ENCODE assay signal across 19 mouse cellular contexts in genomic region chr5:111454876-111455275, GRCm38 (mm10). TPM values are rescaled to one million over a fixed set of nuclear protein-coding genes. Genes with fewer than 3 reads are reported as not detected.
A peak's percentile ranks its signal among the peaks of the same experiment; 100 is the strongest.
DNase-seq lines count a peak whose midpoint lies in the region.
"Had no signal": no experiment of that assay in that cellular context is flagged by ENCODE, and none has a peak within 500 bp of the region (broad histone marks: within the 10 kb centered on the region; RNA-seq: fewer than 3 reads in every experiment).

No protein-coding gene starts in this region.

- peak; percentile 47 to 79 for DNase-seq in thymus, adult 18-20 months
- peak; percentile 78 for DNase-seq in thymus, postnatal 0 days (ENCODE audit: low spot score)
- DNase-seq in thymus, postnatal 14 days: peak; percentile 79
- DNase-seq in thymus, postnatal 36 days: peak; percentile 63 to 79
- DNase-seq in ovary, adult 18-20 months (ENCODE audit: low spot score): no peak
- no peak for DNase-seq in cerebellum, postnatal 14 days
- DNase-seq in urinary bladder, adult 18-20 months (ENCODE audit: low spot score in 2 of 2): no peak
- no peak for DNase-seq in layer of hippocampus, adult 9-11 months
- DNase-seq: adrenal gland, adult 8-10 months; adrenal gland, postnatal 14 days; adrenal gland, postnatal 36 days; B cell, adult 2 months; cerebellum, adult 11-12 months; cerebellum, adult 2 months; cerebellum, adult 9-11 months; cerebellum, postnatal 25 days had no signal

RNA-seq across cellular contexts. Expression of gene Mn1, which starts 37.7 kb away (rescaled TPM):
- polyA plus RNA-seq in thymus, postnatal 0 days (2015; fragmentation: Nextera tagmentation; extraction: Ambion mirVana): 2.7 and 2.9 TPM in 2 replicates
- polyA plus RNA-seq: activated CD4-positive, CD25-positive, alpha-beta regulatory T cell, adult 4 months; CD4-positive, CD25-positive, alpha-beta regulatory T cell, adult 4 months; G1E had no signal

Comparison
In these comparisons a context has a peak if more than half of its experiments do, and no peak if none do; other contexts are left out.
1. DNase-seq: peak in thymus, adult 18-20 months (2 of 2), thymus, postnatal 0 days (single experiment), thymus, postnatal 14 days (single experiment) and thymus, postnatal 36 days (2 of 2); none in ovary, adult 18-20 months (single experiment), cerebellum, postnatal 14 days (0 of 2), urinary bladder, adult 18-20 months (0 of 2) and layer of hippocampus, adult 9-11 months (single experiment).